21 mouse cellular contexts compared by ENCODE assay signal in the genomic region with DNA sequence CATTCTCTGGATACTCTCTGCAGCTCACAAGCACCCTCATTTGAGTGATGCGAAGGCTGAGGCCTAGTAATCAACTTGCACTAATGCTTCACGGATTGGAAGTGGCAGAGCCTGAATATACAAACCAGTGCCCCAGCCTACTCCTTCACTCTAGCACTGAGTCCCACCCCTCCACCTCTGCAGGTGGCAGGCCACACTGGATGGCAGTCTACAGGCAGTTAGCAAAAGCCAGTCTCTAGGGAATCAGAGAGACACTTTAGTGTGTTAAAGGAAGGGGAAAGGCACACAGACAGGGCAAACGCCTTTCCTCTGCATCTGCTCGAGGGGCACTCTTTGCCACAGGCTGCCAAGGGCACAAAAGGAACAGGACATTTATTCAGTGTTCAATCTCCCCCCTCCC.
DNase-seq lines count a peak whose midpoint lies in the region; ATAC-seq lines count a peak whose summit lies in the region.
"Had no signal": no experiment of that assay in that cellular context is flagged by ENCODE, and none has a peak within 500 bp of the region (broad histone marks: within the 10 kb centered on the region; RNA-seq: fewer than 3 reads in every experiment).

No protein-coding gene starts in this region.

- DNase-seq in heart, adult 11 months: peak; percentile 70
- no peak for DNase-seq in heart, adult 8-10 months (ENCODE audit: low spot score)
- peak; percentile 29 for DNase-seq in A20 (ENCODE audit: low read depth, low spot score)
- peak; percentile 36 for DNase-seq in thymus, postnatal 14 days
- DNase-seq in ovary, postnatal 36 days (ENCODE audit: low spot score): no peak
- no peak for DNase-seq in cerebellum, adult 11-12 months
- DNase-seq: adrenal gland, adult 8-10 months; adrenal gland, postnatal 36 days; cerebellum, adult 8-10 months; cerebellum, postnatal 25 days; gastrocnemius, postnatal 36 days; heart, adult 18-20 months; heart, postnatal 14 days had no signal

- 65% methylated on average over 4 of the region's 4 CpGs for WGBS in hindbrain, embryonic 13.5 days

- H3K4me3 ChIP-seq in hindbrain, embryonic 13.5 days: no peak overlapping the region
- H3K4me3 ChIP-seq: embryonic facial prominence, embryonic 12.5 days; forebrain, embryonic 15.5 days; heart, embryonic 15.5 days had no signal

- ATAC-seq in neutrophil, adult 5-6 weeks (ENCODE audit: extremely low read depth, insufficient number of reproducible peaks, low FRiP score, poor library complexity, severe bottlenecking): 0 out of 2 replicates have a peak, but pooled peaks have one; percentile 23
- ATAC-seq in hindbrain, embryonic 13.5 days (ENCODE audit: low FRiP score): no peak
- ATAC-seq: forebrain, embryonic 15.5 days had no signal

- H3K4me1 ChIP-seq in hindbrain, embryonic 13.5 days (replicated peaks): no peaks in the 10 kb centered on the region
- H3K4me1 ChIP-seq: forebrain, embryonic 15.5 days; heart, embryonic 15.5 days had no signal

- H3K9me3 ChIP-seq in hindbrain, embryonic 13.5 days: no peaks in the 10 kb centered on the region
- H3K9me3 ChIP-seq: embryonic facial prominence, embryonic 12.5 days; forebrain, embryonic 15.5 days; G1E; heart, embryonic 15.5 days had no signal

- H3K27ac ChIP-seq in hindbrain, embryonic 13.5 days: no peak overlapping the region
- H3K27ac ChIP-seq: embryonic facial prominence, embryonic 12.5 days; forebrain, embryonic 15.5 days; heart, embryonic 15.5 days; hindbrain, embryonic 14.5 days had no signal

- no peak overlapping the region for H3K4me2 ChIP-seq in hindbrain, embryonic 13.5 days
- H3K4me2 ChIP-seq: embryonic facial prominence, embryonic 12.5 days; forebrain, embryonic 15.5 days; heart, embryonic 11.5 days; heart, embryonic 15.5 days; hindbrain, embryonic 14.5 days had no signal

- H3K27me3 ChIP-seq in hindbrain, embryonic 13.5 days: no peaks in the 10 kb centered on the region
- H3K27me3 ChIP-seq: embryonic facial prominence, embryonic 12.5 days; forebrain, embryonic 15.5 days; heart, embryonic 15.5 days had no signal

- H3K36me3 ChIP-seq in hindbrain, embryonic 13.5 days: no peaks in the 10 kb centered on the region
- H3K36me3 ChIP-seq: embryonic facial prominence, embryonic 12.5 days; forebrain, embryonic 15.5 days; G1E; heart, embryonic 15.5 days had no signal

- H3K9ac ChIP-seq in hindbrain, embryonic 13.5 days: no peak overlapping the region
- H3K9ac ChIP-seq: embryonic facial prominence, embryonic 12.5 days; forebrain, embryonic 15.5 days; heart, embryonic 15.5 days; hindbrain, embryonic 14.5 days had no signal

Comparison
In these comparisons a context has a peak if more than half of its experiments do, and no peak if none do; other contexts are left out.
1. DNase-seq: peak in heart, adult 11 months (single experiment), A20 (single experiment) and thymus, postnatal 14 days (single experiment); none in heart, adult 8-10 months (single experiment), ovary, postnatal 36 days (single experiment) and cerebellum, adult 11-12 months (single experiment).